Mouse (Mus musculus) bone marrow macrophage, adult 2 months (primary cell): ENCODE results near the gene Csnk1g2.

Experiments used
- CTCF ChIP-seq: IDR thresholded peaks from 2 replicates; pipeline ENCODE4 v1.5.1; 2012; ENCODE audit warnings: low read depth, mild to moderate bottlenecking, low read length, moderate library complexity
- POLR2A ChIP-seq: IDR thresholded peaks from 2 replicates; pipeline ENCODE4 v1.6.1; 2012; ENCODE audit warnings: mild to moderate bottlenecking, low read depth, low read length, borderline replicate concordance

DNA sequence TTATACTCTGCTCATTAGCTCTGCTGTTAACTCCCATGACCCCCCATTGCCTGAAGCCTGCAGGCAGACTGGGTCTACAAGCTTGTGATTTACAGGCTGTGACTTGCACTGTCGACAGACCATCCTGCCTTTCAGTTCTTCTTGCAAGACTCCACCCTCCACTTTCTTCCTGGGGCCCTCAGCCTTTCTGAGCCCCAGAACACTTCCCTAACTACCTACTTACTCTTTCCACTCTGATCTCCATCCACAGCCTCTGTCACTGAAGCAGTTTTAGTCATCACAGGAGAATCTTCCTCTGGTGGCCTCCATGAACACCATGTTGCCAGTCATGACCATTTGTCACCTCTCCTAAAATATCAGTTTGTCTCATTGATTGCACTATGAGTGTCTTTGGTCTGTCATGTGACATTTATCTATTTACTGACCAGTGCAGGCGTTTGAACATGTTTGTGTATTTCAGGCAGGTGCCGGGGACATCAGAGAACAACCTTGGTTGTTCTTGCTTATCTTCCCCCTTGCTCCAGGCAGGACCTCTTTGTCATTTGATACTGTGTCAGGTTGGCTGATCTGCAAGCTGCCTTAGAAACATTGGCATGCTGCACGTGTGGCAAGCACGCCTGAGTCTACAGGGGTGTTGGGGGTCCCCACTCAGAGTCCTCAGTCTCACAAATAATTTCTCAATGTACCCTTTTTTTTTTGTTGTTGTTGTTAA is 41.0 kb downstream of the Csnk1g2 start:
- no peak for TF ChIP-seq CTCF
- TF ChIP-seq POLR2A: no peak
